Mouse (Mus musculus): ENCODE measurements around the gene Dnm1l. TPM values are rescaled to one million over a fixed set of nuclear protein-coding genes. Genes with fewer than 3 reads are reported as not detected.
A peak's percentile ranks its signal among the peaks of the same experiment; 100 is the strongest.
"Not testable (repeated sequence)": the region's sequence is repeated elsewhere in the genome, so short reads cannot be mapped to it uniquely, and the experiment has no call there.

Dnm1l gene
- polyA plus RNA-seq (2017; shearing (Covaris generic)) = 10 to 100 TPM; 50.8 to 52.9 TPM

- ATAC-seq = peak; percentile 97
These were observed at the start of gene Dnm1l for GRCm38 (mm10) chr16:16358481-16359100. TSS of gene Dnm1l (minus strand) at chr16:16358959.

- ATAC-seq = not testable (repeated sequence)
These were observed 8.5 kb upstream of the Dnm1l start for GRCm38 (mm10) chr16:16367217-16367616.

GRCm38 (mm10) chr16:16359101-16359482, 333 bp upstream of the Dnm1l start:
- not testable (repeated sequence) for ATAC-seq

DNA sequence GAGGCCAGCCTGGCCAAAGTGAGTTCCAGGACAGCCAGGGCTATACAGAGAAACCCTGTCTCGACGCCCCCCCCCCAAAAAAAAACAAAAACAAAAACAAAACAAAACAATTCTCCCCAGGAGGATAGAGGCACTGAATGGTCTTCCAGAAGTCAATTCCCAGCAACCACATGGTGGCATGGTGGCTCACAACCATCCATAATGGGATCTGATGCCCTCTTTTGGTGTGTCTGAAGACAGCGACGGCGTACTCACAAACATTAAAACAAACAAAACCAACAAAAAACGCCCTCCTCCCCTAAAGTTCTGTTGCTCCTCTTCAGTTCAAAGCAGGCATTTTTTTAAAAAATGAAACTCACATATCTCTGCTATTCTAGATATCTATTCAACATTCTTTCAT, 851 bp downstream of the Dnm1l start:
- ATAC-seq = no peak

- no peak for ATAC-seq
These were observed 12.3 kb downstream of the Dnm1l start for GRCm38 (mm10) chr16:16346420-16346819.

- no peak for ATAC-seq
These were observed 32.9 kb downstream of the Dnm1l start for GRCm38 (mm10) chr16:16325775-16326336.

DNA sequence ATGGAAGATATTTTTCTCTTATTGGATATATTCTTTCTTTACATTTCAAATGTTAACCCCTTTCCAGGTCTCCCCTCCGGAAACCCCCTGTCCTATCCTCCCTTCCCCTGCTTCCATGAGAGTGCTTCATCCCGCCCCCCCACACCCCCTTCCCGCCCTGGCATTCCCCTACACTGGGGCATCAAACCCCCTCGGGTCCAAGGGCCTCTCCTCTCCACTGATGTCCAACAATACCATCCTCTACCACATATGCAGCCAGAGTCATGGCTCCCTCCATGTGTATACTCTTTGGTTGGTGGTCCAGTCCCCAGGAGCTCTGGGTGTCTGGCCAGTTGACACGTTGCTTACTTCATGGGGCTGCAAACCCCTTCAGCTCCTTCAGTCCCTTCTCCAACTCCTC, 47.4 kb downstream of the Dnm1l start:
- ATAC-seq = no peak

GRCm38 (mm10) chr16:16303888-16304287, 54.9 kb downstream of the Dnm1l start:
- no peak for ATAC-seq

DNA sequence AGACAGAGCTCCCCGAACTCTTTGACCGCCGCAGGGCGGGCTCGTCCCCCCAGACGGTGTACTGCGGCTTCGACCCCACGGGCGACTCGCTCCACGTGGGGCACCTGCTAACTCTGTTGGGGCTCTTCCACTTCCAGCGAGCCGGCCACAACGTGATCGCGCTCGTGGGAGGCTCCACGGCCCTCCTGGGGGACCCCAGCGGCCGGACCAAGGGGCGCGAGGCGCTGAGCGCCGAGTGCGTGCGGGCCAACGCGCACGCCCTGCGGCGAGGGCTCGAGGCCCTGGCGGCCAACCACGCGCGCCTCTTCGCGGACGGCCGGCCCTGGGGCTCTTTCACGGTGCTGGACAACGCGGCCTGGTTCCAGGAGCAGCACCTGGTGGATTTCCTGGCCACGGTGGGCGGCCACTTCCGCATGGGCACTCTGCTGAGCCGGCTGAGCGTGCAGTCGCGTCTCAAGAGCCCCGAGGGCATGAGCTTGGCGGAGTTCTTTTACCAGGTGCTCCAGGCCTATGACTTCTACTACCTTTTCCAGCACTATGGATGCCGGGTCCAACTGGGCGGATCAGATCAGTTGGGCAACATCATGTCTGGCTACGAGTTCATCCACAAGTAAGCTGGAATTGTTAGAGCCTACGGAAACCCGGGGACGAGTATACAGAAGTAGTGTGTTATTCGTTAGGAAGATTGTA, 55.5 kb downstream of the Dnm1l start:
- ATAC-seq = peak; percentile 12

DNA sequence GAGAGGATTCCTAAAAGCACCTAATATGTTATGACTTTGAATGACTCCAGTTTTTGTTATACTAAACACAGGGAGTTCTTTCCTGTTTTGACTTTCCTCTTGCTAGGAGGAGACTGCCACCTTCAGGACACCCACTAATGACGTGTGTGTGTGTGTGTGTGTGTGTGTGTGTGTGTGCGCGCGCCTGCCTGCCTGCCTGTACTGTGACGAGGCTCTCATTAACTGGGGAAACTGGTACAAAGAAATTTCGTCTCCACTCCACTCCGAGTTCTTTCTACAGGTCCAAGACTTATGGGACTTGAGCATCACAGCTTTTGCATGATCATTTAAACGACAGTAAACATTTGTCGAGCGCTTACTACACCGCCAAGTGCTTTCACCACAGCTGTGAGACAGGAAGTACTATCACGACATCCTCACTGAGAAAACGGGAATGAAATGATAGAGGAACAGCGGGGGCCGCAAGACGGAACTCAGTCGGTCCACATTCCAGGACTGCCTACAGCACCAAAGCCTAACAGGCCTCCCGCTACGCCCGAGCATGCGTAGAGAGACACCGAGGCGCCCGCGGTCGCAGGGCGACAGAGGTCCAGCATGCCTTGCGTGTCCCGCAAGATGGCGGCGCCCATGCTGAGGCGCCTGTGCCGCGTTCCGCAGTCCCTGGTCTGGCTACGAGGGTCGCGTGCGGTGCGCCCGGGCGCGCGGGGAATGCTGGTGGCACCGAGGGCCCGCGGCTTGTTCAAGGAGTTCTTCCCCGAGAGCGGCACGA, 56.2 kb downstream of the Dnm1l start, which contains the start of gene Yars2:
Gene Yars2 (plus strand): TSS at position 597 of the 769 bp plus-strand sequence.
- ATAC-seq = peak; percentile 90

GRCm38 (mm10) chr16:16273752-16274151, 85.0 kb downstream of the Dnm1l start:
- no peak for ATAC-seq

DNA sequence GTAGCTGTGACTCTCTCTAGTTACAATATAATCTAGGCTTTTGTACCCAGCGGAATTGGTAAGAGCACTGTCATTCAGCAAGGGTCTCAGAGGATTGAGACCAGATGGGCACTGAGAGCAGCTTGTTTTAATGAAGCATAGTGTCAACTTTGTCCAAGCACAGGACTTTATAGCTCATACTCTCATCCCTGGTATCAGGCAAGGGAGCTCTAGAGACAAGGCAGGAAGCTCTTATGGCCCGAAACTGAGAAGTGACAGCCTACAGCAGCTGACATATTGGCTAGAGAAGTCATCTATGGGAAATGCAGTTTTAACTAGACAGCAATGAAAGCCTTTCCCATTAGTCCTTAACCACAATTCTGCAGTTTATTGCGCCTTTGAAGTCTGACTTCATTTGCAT, 85.8 kb downstream of the Dnm1l start:
- ATAC-seq = no peak

GRCm38 (mm10) chr16:16262436-16262835, 96.3 kb downstream of the Dnm1l start:
- ATAC-seq = no peak

Other genes with a start within 250 kb of the Dnm1l start
- gene Pkp2, start 145.6 kb downstream of the Dnm1l start, polyA plus RNA-seq (2017; shearing (Covaris generic)) = under 1 TPM in 1 of 2 experiments, not detected in 1; 0.29 TPM
- gene Yars2, start 56.0 kb downstream of the Dnm1l start, polyA plus RNA-seq (2017; shearing (Covaris generic)) = 1 to 10 TPM; 4.9 to 5.3 TPM
- under 1 TPM in 1 of 2 experiments, not detected in 1; 0.24 TPM for gene Fgd4, start 241.6 kb upstream of the Dnm1l start, polyA plus RNA-seq (2017; shearing (Covaris generic))